Mouse (Mus musculus): ENCODE measurements at regions not wholly inside any gene's neighbourhood (a gene's known extent, or its start where the extent isn't known, plus 50 kb on each side); places are given as distances from the start of the nearest gene placed in this dataset.

GRCm38 (mm10) chr15:40365613-40366012, 231.4 kb downstream of the 9330182O14Rik start:
- TF ChIP-seq CTCF (IDR thresholded peaks at IDR 0.05; ENCODE audit: low read depth), result no peak
- no peak for TF ChIP-seq EP300 (IDR thresholded peaks at IDR 0.05; ENCODE audit: low read depth)

All from heart, postnatal 0 days (tissue).